Mouse (Mus musculus) brown adipose tissue, adult 24 weeks (tissue): ENCODE data around the gene Map3k5. TPM values are rescaled to one million over a fixed set of nuclear protein-coding genes. Genes with fewer than 3 reads are reported as not detected.
A peak's percentile ranks its signal among the peaks of the same experiment; 100 is the strongest.

Source experiments
- H3K27ac ChIP-seq: fragments of 200-500 bp; replicated peaks from 2 replicates; pipeline ENCODE4 v1.5.1; 2012; ENCODE audit warnings: low read depth, mild to moderate bottlenecking, low read length
- H3K4me1 ChIP-seq: fragments of 200-500 bp; 2 replicates; pipeline ENCODE4 v1.6.1; 2012; ENCODE audit warnings: low read length, mixed read lengths; ENCODE audit not compliant: control insufficient read depth, insufficient read depth, insufficient read length
- H3K4me3 ChIP-seq: fragments of 200-500 bp; 2 replicates; pipeline ENCODE4 v1.5.1; 2012; ENCODE audit warnings: low read depth, mild to moderate bottlenecking, low read length, moderate library complexity; ENCODE audit not compliant: insufficient read depth
- polyA plus RNA-seq: library from polyadenylated mRNA; stranded (reverse); fragments of >200 nt; gene quantifications from 2 replicates; pipeline ENCODE4 v1.2.4, GENCODE M21; 2012; ENCODE audit not compliant: missing spikeins, insufficient read depth, insufficient read length

Map3k5 gene
- polyA plus RNA-seq, 1 experiment = 13.1 TPM

DNA sequence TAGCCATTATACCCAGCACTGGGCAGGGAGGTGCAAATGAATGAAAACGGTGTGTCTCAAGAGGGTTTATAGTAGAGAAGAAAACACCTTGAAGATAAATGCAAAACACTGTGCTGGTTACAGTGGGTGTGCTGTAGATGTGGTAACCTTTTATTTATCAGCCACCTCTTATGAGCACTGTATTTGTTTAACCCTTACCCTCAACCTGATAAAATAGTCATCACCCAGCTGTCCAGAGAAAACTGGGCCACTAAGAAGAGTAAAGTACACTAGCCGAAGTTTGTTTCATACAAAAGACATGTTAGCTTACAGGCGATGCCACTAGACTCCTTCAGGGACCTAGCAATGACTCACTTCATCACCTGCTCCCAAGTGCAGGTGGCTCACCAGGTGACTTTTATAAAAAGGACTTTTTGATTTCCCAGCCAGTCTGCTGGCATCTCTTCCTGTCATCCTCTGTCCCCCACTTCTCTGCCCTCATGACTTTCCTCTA, 235.0 kb downstream of the Map3k5 start:
- H3K4me3 ChIP-seq = no peak overlapping the region
- H3K4me1 ChIP-seq = no peaks in the 10 kb centered on the region
- no peak overlapping the region for H3K27ac ChIP-seq

DNA sequence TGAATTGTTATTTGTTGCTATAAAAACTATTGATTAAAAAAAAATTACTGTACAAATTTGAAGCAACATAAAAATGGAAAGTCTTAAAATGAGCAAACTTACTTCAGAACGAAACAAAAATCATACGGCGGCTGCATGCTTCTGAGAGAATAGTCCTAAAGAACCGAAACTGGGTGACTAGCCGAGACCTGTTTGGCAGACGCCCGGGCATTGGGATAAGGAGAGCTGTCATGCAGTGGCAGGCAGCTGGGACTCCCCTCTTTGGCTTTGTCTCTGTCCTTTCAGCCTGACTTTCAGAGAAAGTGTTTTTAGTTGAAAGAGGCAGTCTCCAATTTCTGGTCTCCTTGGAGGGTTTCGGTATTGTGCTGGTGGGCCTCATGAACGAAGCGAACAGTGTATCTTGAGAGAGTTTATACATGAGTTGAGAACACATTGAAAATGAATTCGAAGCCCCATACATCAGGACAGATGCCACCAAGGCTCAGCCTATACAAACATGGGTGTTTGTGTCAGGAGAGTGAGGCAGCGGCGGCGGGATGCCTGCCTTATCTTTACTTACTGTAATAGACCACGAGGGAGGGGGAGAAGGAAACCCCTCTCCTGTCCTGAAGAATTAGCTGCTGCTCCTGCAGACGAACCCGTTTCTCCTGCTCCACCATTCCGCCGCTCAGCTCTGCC, 235.8 kb downstream of the Map3k5 start:
- Histone ChIP-seq H3K4me1 (no peaks in the 10 kb centered on the region), H3K27ac (no peak overlapping the region), H3K4me3 (0 out of 2 replicates have a peak overlapping the region, but pooled peaks have one; percentile 28)

DNA sequence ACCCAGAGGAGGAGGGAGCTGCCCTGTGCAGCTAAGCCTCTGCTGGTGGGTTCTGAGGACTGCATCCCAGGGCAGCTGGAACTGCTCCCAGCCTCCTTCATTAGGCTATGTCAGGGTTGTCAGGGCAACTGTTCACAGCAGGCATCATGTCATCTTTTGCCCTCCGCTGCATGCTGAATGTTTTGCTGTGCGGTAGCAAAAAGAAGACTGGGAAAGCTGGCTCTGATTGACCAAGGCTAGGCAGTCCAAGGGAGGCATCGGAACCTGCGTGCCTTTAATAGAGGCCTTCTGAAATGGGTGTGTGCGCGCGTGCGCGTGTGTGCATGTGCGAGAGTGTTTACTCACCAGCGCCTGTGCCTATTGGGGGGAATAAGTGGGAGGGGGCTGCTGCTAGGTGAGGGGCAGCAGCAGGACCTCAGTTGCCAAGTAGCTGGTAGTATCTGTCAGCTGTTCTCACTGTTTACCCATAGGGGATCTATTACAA, 236.4 kb downstream of the Map3k5 start:
- Histone ChIP-seq H3K4me3 (0 out of 2 replicates have a peak overlapping the region, but pooled peaks have one; percentile 28), H3K4me1 (no peaks in the 10 kb centered on the region), H3K27ac (no peak overlapping the region)

DNA sequence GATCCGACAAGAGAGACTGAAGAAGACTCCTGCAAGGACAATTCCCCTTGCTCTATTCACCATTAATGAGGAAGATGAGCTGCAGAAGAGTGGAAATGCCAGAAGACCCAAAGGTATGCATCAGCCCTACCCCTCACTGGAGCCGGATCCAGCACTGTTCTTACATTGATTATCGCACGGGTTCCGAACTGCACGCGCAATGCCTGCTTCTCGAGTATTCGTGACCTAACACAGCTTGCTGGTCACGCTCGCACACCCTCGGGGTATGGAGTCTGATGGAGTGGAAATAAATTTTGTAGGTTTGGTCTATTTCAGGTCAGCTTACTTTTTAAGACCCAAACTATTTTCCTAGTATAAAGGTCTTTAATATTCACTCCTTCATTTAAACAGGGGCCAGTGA, 236.9 kb downstream of the Map3k5 start:
- H3K4me1 ChIP-seq = no peaks in the 10 kb centered on the region
- no peak overlapping the region for H3K4me3 ChIP-seq
- no peak overlapping the region for H3K27ac ChIP-seq

DNA sequence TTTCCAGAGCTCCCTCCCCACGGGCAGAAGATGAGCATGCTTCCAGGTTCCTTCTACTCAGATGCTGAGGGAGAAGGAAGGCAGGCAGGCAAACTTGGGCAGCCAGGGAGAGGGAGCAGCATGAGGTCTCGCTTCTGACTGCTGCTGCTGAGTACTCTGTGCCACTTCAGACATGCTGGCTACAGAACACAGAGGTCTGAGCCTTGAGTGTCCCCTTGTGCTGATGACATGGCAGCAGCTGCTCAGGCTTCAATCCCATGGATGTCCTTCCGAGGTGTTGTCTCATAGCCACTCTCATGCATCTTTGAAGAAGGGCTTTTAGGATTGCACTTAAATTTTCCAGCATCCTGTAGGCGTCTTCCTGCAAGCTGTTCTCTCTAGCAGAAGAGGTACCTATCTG, 237.5 kb downstream of the Map3k5 start:
- Histone ChIP-seq H3K4me3 (no peak overlapping the region), H3K27ac (no peak overlapping the region), H3K4me1 (no peaks in the 10 kb centered on the region)

DNA sequence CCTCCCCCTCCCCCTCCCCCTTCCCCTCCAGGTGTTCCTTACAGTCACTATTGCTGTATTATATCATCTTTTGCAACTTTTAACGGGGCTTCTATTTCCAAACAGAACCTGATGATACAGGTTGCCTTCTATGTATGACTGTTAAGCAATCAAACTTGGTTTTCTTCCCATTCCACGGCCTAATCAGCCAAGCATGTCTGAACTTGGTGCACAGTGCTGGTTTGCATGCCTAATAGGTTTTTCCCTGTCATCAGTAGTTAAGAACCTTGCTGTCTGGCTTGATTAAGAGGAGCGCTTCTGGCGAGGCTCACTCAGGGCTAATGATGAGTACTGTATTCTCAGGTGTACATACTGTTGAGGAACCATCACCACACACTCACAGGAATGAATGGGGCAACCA, 239.5 kb downstream of the Map3k5 start:
- Histone ChIP-seq H3K4me1 (no peaks in the 10 kb centered on the region), H3K4me3 (no peak overlapping the region), H3K27ac (no peak overlapping the region)

DNA sequence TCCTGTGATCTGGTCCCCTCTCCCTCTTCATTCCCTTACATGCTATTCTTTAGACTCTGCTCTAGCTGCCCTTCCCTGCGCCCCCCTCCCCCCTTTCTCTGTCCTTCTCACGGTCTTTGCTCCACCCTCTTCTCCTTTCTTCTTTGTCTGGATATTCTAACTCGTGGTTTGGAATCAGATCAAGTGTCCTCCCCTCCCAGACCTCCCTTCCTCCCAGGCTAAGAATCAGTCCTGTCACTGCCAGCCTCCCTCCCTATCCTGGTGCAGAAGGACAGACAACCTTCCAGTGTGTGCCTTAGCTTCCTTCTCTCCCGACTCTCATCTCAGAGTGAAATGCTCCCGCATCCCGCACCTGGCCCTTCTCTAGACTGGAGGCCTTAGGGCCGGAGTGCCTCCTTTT, 241.8 kb downstream of the Map3k5 start:
- no peak overlapping the region for H3K27ac ChIP-seq
- no peaks in the 10 kb centered on the region for H3K4me1 ChIP-seq
- H3K4me3 ChIP-seq = no peak overlapping the region

DNA sequence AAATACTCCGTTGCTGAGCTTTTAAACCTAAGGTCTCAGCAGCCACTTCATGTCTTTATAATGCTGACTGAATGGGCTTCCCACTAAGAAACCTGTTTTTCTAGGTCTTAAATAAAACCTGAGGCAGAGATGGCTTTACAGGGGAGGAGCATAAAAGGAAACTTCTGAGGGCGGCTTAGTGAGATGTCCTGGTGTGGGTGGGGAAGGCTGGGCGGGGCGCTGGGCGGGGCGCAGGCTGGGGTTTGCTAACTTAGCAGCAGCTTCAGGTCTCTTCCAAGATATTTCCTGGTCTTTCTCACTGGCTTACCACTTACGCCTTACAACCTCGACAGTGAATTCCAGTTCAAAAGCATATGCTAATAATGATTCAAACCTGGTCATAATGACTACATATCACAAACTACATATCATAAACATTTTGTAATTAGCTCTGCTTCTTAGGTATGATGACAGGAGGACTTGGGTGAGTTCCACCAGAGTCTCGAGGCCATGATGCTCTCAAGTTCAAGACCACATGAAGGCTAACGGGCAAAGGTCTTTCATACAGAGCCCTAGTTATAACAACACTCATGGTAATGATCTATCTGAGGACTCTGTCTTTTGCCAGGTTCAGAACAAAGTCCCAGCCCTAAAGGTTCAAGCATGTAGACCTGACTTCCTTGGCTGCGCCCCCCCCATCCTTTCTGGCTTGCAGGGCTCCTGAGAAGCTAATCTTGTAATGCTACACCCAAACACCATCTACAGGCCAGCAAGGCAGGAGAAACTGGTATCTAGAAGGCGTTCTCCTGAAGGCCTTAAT, 244.7 kb downstream of the Map3k5 start:
- no peak overlapping the region for H3K4me3 ChIP-seq
- H3K27ac ChIP-seq = no peak overlapping the region
- H3K4me1 ChIP-seq = no peaks in the 10 kb centered on the region

DNA sequence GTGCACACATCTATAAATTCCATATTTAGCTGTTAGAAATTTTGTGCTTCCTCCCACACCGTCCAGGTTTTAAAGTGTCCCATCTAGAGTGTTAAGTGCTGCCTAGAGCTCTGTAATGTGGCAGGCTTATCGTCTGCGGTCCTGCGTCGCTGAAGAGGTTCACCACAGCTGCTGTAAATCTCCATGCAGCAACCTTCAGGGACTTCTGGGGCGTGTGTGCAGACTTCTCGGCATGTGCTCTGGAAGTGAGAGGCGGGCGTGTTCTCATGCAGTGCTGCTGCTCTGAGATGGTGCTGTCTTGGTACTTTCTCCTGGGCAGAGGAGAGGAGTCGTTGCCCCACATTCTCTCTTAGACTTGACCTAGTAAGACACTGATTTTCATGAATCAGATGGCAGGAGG, 246.9 kb downstream of the Map3k5 start:
- no peaks in the 10 kb centered on the region for H3K4me1 ChIP-seq
- H3K27ac ChIP-seq = no peak overlapping the region
- H3K4me3 ChIP-seq = no peak overlapping the region

DNA sequence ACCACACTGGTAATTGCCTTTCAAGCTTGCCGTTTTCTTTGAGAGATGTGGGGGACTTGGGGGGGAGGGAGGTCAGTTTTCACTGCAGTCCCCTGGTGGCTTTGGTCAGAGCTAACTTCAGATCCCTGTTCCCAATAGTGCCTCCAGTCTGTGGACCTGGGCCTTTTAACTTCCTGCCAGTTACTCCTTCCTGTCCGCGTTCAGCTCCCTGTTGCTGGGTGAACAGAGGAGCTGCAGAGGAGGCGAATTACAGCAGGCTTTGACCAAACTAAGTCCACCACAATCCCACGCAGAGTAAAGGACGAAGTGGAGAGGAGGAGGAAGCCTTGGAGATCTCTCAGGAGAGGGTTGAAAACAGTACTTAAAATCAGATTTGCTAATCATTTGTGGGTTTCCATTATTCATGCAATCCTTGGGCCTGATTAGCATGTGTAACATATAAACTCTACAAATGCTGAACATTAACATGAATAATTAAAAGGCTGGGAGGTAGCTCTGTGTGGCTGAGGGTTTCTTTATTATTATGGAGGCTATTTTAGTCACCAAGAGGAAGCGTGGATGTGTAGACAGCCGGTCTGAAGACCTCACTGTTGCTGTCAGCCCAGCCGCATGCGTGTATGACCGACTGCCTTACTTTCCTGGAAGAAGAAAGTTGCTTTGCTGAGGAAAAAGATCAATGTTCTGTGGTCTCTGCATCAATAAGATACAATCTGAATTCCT, 247.6 kb downstream of the Map3k5 start:
- peaks cover 2% of the 10 kb centered on the region; the same call in 1 of the 2 replicates for H3K4me1 ChIP-seq
- H3K4me3 ChIP-seq = no peak overlapping the region
- H3K27ac ChIP-seq = no peak overlapping the region

DNA sequence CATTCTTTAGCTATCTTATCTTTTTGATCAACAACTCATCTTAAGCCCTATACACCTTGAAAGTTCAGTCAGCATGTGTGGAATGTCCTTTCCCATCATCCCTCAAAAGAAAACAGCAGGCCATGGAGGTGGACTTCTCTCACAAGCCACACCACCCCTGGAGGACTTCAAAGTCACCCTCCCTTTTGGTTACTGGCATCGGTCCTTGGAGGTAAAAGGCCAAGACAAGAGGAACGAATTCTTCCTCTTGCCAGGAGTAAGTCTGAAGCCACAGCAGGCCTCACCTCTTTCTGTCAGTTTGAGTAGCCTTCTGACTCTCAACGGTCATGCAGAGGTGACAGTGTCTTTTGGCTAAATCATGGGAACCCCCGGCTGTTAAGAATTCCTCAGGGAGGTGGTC, 250.1 kb downstream of the Map3k5 start:
- Histone ChIP-seq H3K27ac (no peak overlapping the region), H3K4me1 (peaks cover 5% of the 10 kb centered on the region; the same call in 1 of the 2 replicates), H3K4me3 (no peak overlapping the region)

DNA sequence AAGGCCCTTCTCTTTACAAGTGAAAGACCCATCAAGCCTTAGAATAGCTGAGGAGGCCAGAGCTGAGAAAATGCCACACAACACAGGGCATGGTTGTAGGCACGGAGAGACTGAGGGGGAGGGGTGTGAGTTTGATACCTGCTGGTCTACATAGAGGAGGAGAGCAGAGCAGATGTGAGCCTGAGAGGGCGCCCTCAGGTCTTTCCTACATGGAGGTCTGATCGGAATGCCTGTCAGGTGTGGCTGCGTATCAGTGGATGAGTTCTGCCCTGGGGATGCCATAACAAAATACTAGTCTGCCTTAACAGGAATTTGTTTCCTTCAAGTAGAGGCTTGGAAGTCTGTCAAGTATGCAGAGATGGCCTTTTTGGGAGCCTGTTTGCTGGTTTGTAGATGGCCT, 251.0 kb downstream of the Map3k5 start:
- Histone ChIP-seq H3K4me3 (no peak overlapping the region), H3K4me1 (peaks cover 5% of the 10 kb centered on the region; the same call in 1 of the 2 replicates)

DNA sequence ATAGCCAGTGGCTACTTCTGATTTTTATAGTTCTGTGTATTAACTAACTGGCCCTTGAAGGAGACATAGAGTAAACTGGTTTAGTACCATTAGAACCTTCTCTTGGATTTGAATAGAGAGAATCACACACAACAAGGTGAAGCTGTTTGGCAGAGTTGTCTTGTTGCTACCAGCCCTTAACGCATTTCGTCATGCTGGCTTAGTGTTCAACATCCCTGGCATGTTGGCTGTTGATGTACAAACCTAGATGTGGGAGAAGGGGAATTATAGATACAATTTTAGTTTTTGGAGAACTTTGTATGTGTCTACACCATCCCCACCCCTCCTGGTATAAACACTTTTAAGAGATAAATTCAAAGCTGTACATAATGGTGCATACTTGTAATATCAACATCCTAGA, 251.5 kb downstream of the Map3k5 start:
- H3K4me3 ChIP-seq = no peak overlapping the region
- H3K27ac ChIP-seq = no peak overlapping the region
- peaks cover 5% of the 10 kb centered on the region; the same call in 1 of the 2 replicates for H3K4me1 ChIP-seq

More for the DNA sequence above, 251.0 kb downstream of the Map3k5 start:
- no peak overlapping the region for H3K27ac ChIP-seq

DNA sequence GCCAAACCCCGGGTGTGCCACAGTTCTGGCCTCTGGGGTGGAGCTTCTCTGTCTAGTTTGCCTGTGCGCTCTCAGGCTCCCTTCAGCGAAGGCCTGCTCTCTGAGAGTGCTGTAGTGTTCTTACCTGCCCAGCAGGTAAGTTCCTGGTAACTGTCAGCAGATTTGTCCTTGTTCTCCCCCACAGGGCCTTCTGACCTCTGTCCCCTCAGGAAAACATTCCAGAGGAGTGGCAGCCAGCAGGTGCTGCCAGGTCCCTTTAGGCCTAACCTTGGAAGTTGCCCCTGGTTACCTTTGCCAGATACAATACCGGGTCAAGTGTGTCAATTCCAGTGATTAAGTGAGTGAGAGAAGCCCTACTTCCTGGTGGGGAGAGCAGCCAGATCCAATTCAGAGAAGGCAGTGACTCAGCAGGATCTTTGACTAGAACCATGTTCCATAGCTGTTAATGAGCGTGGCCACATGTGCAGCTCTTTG, 252.6 kb downstream of the Map3k5 start:
- no peak overlapping the region for H3K4me3 ChIP-seq
- H3K27ac ChIP-seq = no peak overlapping the region
- peaks cover 5% of the 10 kb centered on the region; the same call in 1 of the 2 replicates for H3K4me1 ChIP-seq
